Mouse (Mus musculus) limb, embryonic 11.5 days (tissue): ENCODE measurements at regions not wholly inside any gene's neighbourhood (a gene's known extent, or its start where the extent isn't known, plus 50 kb on each side); places are given as distances from the start of the nearest gene placed in this dataset.
A peak's percentile ranks its signal among the peaks of the same experiment; 100 is the strongest.

Source experiments
- ATAC-seq: fragments of 200-750 bp; cut with Nextera tagmentation; 2 replicates; pipeline ENCODE4 v1.8.0; 2017; ENCODE audit warnings: low read depth; ENCODE audit not compliant: insufficient number of reproducible peaks, low FRiP score, low TSS enrichment
- DNase-seq: peaks from one replicate; pipeline ENCODE4 v3.0.0-alpha.2; 2015; ENCODE audit warnings: low spot score
- H3K27ac ChIP-seq: fragments of 300-500 bp; sonication (generic); replicated peaks from 2 replicates; pipeline ENCODE4 v1.5.1; 2014; ENCODE audit warnings: low read depth, mild to moderate bottlenecking, low read length
- H3K27me3 ChIP-seq: fragments of 300-500 bp; sonication (generic); 2 replicates; pipeline ENCODE4 v1.6.1; 2014; ENCODE audit warnings: mild to moderate bottlenecking, low read length, mixed read lengths; ENCODE audit not compliant: control insufficient read depth, insufficient read depth
- H3K36me3 ChIP-seq: fragments of 300-500 bp; sonication (generic); 2 replicates; pipeline ENCODE4 v1.6.1; 2014; ENCODE audit warnings: mild to moderate bottlenecking, low read length, moderate library complexity, mixed read lengths; ENCODE audit not compliant: control insufficient read depth, insufficient read depth
- H3K4me1 ChIP-seq: fragments of 300-500 bp; sonication (generic); 2 replicates; pipeline ENCODE4 v1.6.1; 2014; ENCODE audit warnings: low read length, mixed read lengths; ENCODE audit not compliant: control insufficient read depth, insufficient read depth
- H3K4me2 ChIP-seq: fragments of 300-500 bp; sonication (generic); 2 replicates; pipeline ENCODE4 v1.6.1; 2014; ENCODE audit warnings: low read depth, mild to moderate bottlenecking, moderate library complexity; ENCODE audit not compliant: severe bottlenecking
- H3K4me3 ChIP-seq: fragments of 300-500 bp; sonication (generic); 2 replicates; pipeline ENCODE4 v1.5.1; 2014; ENCODE audit warnings: low read depth, low read length
- H3K9ac ChIP-seq: fragments of 300-500 bp; sonication (generic); 2 replicates; pipeline ENCODE4 v1.6.1; 2014; ENCODE audit warnings: mild to moderate bottlenecking, low read length
- H3K9me3 ChIP-seq: fragments of 300-500 bp; sonication (generic); 2 replicates; pipeline ENCODE4 v1.6.1; 2016; ENCODE audit warnings: low read length; ENCODE audit not compliant: control insufficient read depth
- WGBS: fragments of 180-500 bp; shearing (Covaris S2); extraction: QIAGEN DNeasy Blood & Tissue Kit; methylation state at CpG from one replicate; pipeline ENCODE4 v1.1.7; 2014; 5-methylcytosine and 5-hydroxymethylcytosine counted together

DNA sequence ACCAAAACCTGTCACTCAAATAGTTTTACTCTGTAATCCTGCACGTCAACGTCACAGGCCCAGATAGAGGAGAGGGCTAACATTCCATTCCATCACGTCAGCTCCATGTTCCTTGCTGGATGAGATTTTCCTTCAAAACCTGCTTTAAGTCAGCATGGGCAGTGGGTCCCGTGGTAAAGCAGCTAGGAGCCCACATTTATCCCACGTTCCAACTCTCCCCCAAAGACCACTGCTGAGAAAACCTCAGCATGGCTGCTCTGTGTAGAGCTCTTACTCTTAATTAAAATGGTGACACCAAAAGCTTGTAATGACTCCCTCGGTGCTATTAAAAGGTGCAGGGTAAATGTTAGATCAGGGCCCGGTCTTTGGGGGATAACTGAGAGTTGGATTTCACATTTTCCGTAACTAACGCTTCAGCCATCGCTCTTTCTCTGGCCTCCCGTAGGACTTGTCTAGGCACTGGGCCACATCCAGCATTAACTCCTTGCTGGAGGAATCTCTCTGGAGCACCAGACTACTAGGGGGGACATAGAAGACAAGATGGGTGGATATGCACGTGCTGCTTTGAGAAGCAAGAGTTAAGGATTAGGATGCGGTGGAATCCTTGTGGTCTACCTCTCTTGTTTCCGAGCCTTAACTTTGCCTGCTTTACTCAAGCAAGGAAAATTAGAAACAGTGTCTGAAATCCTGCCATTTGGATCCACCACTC is 56.1 kb upstream of the Smarca2 start:
- Histone ChIP-seq H3K27me3 (no peaks in the 10 kb centered on the region), H3K4me1 (peaks cover 26% of the 10 kb centered on the region), H3K4me2 (no peak overlapping the region), H3K9me3 (no peaks in the 10 kb centered on the region), H3K36me3 (no peaks in the 10 kb centered on the region), H3K27ac (no peak overlapping the region), H3K9ac (no peak overlapping the region), H3K4me3 (no peak overlapping the region)
- ATAC-seq (no peak), DNase-seq (no peak)
- 74% methylated on average over 14 of the region's 14 CpGs for WGBS

DNA sequence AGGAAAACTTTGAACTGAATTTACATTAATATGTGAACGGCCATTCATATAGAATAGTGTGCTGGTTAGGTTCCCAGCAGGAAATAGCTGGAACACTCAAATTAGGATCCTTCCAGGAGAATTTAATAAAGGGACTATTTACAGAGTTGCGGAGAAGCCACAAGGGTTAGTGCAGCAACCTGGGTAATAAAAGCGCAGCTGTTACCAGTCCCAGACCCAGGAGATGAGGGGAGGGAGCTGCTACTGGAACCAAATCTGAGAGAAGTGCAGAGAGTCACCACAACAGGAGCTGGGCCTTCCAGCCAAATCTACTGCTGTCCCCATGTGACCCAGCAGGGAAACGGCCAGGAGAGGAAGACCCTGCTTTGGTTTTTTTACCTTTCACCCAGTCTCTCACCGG is 54.6 kb upstream of the Smarca2 start:
- peaks cover 26% of the 10 kb centered on the region for H3K4me1 ChIP-seq
- peak; percentile 59; the same call in 1 of the 2 replicates for ATAC-seq
- 14% methylated on average over 5 of the region's 5 CpGs for WGBS
- no peak overlapping the region for H3K9ac ChIP-seq
- H3K27ac ChIP-seq, result no peak overlapping the region; the same call in 1 of the 2 replicates
- H3K9me3 ChIP-seq, result no peaks in the 10 kb centered on the region
- no peak overlapping the region for H3K4me3 ChIP-seq
- DNase-seq, result peak; percentile 57
- no peak overlapping the region for H3K4me2 ChIP-seq
- H3K27me3 ChIP-seq, result no peaks in the 10 kb centered on the region
- H3K36me3 ChIP-seq, result no peaks in the 10 kb centered on the region
